Mouse (Mus musculus): ENCODE measurements around the gene Tmem86a.

DNA sequence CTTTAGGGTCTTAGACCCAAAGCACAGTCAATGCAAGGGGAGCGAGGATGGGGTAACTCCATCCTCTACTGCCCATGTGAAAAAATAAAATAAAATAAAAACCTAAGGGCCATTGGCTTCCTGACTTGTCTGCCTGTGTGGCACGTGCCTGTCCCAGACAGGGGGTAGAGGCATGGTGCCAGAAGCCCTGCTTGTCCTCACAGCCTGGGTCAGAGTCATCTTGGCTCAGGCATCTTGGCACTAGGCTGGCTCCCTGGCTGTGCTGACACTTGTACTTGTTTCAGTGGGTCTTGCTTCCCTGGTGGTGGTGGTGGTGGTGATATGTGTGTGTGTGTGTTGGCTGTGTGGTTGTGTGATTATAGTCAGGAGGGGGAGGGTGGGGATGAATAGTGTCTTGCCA, 4.3 kb downstream of the Tmem86a start:
- TF ChIP-seq EP300 (IDR thresholded peaks at IDR 0.05), result no peak
- no peak for TF ChIP-seq CTCF (IDR thresholded peaks at IDR 0.05)
